Mouse (Mus musculus) erythroblast, adult 5-6 weeks (primary cell): ENCODE measurements around the gene Ccdc70. TPM values are rescaled to one million over a fixed set of nuclear protein-coding genes. Genes with fewer than 3 reads are reported as not detected.
"Not testable (repeated sequence)": the region's sequence is repeated elsewhere in the genome, so short reads cannot be mapped to it uniquely, and the experiment has no call there.

Experiments used
- ATAC-seq: replicated peaks from 2 replicates; pipeline ENCODE4 v1.8.0; 2016; ENCODE audit warnings: moderate number of reproducible peaks, mild to moderate bottlenecking, moderate TSS enrichment, inconsistent platforms; ENCODE audit not compliant: poor library complexity, low FRiP score, severe bottlenecking
- total RNA-seq, 2 experiments: library from RNA; stranded (forward) in 1 of 2; stranded (reverse) in 1 of 2; fragments of 150-400 nt in 1 of 2; fragments of 200-764, 138-1000 nt in 1 of 2; gene quantifications; 2 replicates each; pipeline versions ENCODE4 v1.2.3 to v1.2.4; 2015 to 2017; ENCODE audit warnings: low replicate concordance in 2 of 2

Gene Ccdc70
- total RNA-seq (2015; ENCODE audit: low replicate concordance): not detected in 2 replicates
- not detected in 2 replicates for total RNA-seq (2017; ENCODE audit: low replicate concordance)

DNA sequence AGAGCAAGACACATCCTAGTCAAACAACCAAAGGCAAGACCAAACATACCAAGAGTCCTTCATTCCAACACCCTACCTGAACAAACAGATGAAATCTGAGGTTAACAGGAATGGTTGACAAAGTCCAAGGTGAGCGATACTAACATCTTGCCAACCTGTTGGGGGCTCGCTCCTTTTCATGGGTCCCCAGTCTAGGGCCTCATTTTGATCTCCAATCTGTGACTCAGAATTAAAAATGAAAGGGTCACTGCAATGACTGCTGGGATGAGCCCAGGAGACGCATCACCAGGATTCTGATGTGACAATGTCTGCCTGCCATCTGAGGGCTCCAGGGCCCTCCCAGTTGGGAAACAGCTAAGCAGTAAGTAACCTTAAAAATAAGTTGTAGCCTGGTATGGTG lies at the start of gene Ccdc70:
Ccdc70 (plus strand) TSS at position 301 of the 400 bp plus-strand sequence.
- ATAC-seq: no peak

- not testable (repeated sequence) for ATAC-seq
Observed at GRCm38 (mm10) chr8:21930754-21931153, 38.8 kb upstream of the Ccdc70 start.

GRCm38 (mm10) chr8:21932610-21933009 lies 37.0 kb upstream of the Ccdc70 start, which contains the start of gene Defb15:
Gene Defb15 (minus strand): TSS chr8:21932710.
- ATAC-seq: no peak

DNA sequence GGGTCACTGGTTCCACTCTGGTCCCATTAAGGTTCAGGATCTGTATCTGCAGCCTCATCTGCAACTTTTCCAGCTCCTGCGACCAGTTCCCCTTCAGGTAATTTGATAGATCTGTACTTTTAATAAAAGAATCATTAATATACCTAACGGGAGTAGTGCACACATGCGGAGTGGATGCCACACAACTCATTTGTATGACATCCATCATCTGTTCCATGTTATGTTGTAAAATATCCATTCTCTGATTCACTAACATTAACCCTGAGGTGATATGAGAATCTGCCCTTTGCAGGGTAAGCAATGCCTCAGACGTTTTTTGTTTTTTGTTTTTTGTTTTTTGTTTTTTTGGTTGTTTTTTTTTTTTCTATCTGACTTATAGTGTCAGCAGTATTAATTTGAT lies 31.5 kb upstream of the Ccdc70 start, which contains the start of gene Defb35:
Defb35 (plus strand) TSS at position 301 of the 400 bp plus-strand sequence.
- not testable (repeated sequence) for ATAC-seq

DNA sequence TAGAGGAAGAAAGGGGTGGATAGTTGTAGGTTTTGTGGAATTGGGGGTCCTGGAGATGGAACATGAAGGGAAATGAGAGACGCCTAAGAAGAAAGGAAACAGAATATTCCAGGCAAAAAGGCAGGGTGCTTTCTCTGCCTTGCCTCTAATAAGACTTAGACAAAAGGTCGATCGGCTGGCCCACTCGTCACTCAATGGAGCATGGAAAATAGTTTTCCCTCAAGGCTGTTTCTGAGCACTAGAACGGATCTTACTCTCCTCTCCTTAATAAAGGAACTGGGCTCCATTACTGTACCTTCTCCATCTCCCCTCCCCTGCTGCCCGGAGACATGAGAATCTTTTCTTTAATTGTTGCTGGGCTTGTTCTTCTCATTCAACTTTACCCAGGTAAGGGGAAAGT lies 23.1 kb upstream of the Ccdc70 start, which contains the start of gene Defb13:
Defb13 (plus strand) TSS at position 301 of the 400 bp plus-strand sequence.
- no peak for ATAC-seq

DNA sequence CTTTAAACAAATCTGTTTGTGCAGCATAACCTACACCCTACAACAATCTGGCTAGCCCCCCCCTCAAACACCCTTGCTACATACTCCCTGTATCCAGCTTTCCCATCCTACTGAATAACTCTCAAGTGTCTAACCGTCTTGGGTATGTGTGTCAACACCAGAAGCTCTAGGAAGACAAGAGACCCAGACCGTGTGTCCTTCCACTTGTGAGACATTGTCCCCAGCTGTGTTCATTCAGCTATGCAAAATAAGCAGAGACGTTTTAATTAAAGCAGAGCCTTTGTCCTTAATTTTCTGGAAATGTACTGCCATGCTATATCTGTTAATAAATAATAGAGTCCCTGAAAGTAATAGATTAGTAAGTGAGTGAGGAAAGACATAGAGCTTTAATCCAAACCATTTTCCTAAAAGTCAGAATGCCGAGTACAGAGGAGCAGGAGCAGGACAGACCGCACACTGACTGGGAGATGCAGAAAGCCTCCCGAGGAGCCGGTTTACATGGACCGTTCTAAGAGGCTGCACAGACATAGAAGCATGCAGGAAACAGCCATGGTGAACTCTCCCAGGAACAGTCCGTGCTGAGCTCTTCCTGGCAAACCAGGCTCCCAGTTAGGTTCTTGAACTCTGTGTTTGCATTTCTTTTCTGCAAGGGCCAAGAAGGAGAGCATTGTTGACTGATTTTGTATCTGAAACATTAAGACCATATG lies 22.1 kb upstream of the Ccdc70 start:
- no peak for ATAC-seq

DNA sequence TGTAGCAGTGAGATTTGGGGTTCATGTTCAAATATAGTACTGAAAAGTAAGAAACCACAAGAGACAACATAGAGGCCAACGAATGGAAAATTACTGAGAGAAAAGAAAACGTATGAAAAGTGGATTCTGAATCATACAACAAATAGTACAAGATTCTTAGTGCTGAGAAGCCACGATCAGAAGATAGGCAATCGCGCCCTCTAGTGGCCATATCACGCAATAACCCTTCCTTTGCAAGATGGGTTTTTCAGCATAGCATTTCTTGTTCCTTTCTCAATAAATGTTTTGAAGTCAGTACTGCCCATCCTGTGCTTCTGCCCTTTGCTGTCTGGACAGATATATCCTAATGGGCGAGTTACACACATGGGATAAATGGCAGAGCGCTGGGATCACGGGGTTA lies 14.3 kb upstream of the Ccdc70 start:
- no peak for ATAC-seq

- ATAC-seq: no peak
Observed at GRCm38 (mm10) chr8:21956336-21956735, 13.2 kb upstream of the Ccdc70 start.

DNA sequence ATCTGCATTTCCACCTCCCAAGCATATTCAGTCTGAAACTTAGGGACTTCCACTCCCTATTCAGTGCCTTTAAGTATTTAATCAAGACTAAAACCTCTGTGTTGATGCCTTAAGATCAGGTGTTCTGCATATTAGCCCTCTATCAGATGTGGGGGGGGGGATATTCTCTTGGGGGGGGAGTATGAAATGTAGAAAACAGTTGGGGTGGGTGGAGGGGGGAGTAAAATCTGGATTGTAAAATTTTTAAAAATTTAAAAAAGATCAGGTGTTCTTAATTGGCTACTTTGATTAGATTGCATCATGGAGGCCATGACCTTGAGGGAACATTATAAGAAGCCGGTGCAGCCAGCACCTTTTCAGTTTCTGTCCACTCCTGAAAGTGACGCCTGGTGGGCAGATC lies 11.2 kb upstream of the Ccdc70 start, which contains the start of gene Fam90a1a:
Fam90a1a (plus strand) TSS at position 301 of the 400 bp plus-strand sequence.
- no peak for ATAC-seq

- ATAC-seq: no peak
Observed at GRCm38 (mm10) chr8:21966646-21967045, 2.9 kb upstream of the Ccdc70 start.

GRCm38 (mm10) chr8:21978193-21978592 lies 8.6 kb downstream of the Ccdc70 start:
- ATAC-seq: no peak

GRCm38 (mm10) chr8:21981664-21982337 lies 12.2 kb downstream of the Ccdc70 start:
- no peak for ATAC-seq

GRCm38 (mm10) chr8:21992184-21992583 lies 22.6 kb downstream of the Ccdc70 start:
- no peak; the same call in 1 of the 2 replicates for ATAC-seq

GRCm38 (mm10) chr8:21995181-21995580 lies 25.6 kb downstream of the Ccdc70 start:
- no peak for ATAC-seq

GRCm38 (mm10) chr8:22004750-22005522 lies 35.4 kb downstream of the Ccdc70 start:
- ATAC-seq: no peak

GRCm38 (mm10) chr8:22006423-22006822 lies 36.8 kb downstream of the Ccdc70 start:
- no peak for ATAC-seq

DNA sequence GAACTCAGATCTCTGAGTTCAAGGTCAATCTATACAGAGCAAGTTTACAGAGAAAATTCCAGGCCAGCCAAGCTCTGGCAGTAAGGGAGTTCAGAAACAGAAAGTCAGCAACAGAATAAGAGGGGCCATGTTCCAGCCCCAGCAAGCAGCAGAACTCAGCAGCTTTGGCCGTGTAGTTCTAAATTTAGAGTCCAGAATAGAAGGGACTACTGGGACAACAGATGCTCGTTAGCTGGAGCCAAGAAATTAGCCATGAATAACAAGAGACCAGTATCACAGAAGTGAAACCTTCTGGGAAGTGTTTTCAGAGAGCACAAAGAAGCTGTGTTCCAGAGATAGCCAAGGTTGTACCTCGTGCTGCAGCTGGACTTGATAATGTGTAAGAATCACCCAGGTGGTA lies 39.8 kb downstream of the Ccdc70 start:
- ATAC-seq: no peak

GRCm38 (mm10) chr8:22013034-22013707 lies 43.6 kb downstream of the Ccdc70 start:
- ATAC-seq: no peak

DNA sequence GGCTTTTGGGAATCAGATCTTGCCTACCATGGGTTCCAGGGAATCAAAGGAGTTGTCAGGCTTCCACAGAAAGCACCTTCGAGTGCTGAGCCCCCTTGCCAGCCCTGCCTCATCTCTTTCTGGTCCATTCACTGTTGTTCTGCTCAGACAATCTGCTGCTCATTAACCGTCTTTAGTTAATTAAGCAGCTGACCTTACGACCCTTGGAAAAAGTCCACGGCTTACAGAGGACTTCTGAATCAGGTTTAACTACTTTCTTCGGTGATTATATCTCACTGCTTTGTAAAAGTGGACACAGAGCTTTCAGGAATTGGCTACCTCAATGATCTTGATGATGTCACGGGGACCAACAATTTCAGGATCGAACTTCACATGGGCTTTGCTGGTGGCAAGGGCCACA lies 48.2 kb downstream of the Ccdc70 start:
- no peak for ATAC-seq

GRCm38 (mm10) chr8:22019498-22019897 lies 49.9 kb downstream of the Ccdc70 start:
- ATAC-seq: no peak
